Mouse (Mus musculus): ENCODE measurements around the gene Mpv17l2. TPM values are rescaled to one million over a fixed set of nuclear protein-coding genes. Genes with fewer than 3 reads are reported as not detected.

The Mpv17l2 gene
- polyA plus RNA-seq, 1 experiment = 199 TPM

DNA sequence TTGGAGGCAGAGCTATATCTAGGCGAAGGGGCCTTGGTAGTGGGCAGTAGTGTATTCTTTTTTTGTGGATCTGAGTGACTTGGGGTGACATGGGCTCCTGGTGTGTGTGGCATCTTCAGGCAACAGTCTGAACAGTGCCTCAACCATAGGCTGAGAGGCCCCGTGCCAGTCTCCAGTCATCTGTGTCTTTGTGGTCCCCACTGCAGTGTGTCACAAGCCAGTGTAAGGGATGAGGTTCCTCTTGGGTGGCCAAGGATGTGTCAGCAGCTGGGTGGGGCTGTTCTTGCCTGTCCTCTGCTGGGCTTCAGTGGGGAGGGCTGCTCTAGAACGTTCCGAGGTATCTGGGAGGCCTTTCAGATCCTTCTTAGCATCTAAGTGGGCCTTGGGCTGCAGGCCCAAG lies 29.8 kb downstream of the Mpv17l2 start:
- no peak for TF ChIP-seq GATA1 (IDR thresholded peaks at IDR 0.05; ENCODE audit: low read length)

DNA sequence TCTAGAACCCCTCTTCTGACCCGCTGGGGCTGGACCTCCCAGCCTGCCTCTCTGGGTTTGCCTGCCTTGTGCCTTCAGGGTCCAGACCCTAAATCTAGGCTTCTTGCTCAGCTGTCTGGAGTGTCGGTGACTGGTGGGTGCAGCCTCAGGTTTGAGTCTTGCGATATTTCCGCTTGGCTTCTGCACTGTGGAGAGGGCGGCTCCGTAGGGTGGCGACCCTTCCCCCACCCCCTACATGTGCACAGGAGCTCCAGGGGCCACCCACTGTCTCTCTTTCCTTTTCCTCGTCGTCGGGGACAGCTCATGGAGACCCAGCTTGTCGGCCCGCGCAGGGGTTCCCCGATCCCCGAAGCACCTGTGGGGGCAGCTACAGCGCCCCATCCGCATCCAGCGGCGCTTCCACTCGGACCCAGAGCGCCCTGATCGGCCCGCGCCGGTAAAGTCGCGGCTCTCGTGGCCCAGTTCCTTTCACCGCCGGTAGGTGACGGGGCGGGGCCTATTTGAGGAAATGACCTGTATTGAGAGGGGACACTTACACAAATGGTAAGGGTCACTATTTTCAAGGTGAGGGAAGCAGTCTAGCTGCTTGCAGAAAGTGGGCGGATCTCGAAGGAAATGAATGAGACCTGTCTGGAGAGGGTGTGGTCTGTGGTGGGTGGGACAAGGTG lies 30.8 kb downstream of the Mpv17l2 start:
- TF ChIP-seq GATA1 (IDR thresholded peaks at IDR 0.05; ENCODE audit: low read length) = no peak

DNA sequence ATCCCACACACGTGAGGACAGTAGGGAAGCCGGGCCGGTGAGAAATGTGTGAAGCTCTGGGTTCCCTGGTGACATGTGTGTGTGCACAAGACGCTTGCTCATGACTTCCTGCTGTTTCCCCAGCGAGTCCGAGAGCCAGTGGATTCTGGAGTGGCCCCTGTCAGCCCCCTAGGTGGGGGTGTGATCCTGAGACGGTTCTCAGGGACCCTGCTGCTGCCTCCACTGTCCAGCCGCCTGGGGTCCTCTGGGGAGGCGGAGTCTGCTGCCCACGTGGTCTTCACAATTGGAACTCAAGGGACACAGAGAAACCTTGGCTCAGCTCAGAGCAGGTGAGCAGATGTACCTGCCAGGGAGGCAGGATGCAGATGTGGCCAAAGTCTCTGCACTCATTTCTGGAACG lies 34.0 kb downstream of the Mpv17l2 start:
- no peak for TF ChIP-seq GATA1 (IDR thresholded peaks at IDR 0.05; ENCODE audit: low read length)

DNA sequence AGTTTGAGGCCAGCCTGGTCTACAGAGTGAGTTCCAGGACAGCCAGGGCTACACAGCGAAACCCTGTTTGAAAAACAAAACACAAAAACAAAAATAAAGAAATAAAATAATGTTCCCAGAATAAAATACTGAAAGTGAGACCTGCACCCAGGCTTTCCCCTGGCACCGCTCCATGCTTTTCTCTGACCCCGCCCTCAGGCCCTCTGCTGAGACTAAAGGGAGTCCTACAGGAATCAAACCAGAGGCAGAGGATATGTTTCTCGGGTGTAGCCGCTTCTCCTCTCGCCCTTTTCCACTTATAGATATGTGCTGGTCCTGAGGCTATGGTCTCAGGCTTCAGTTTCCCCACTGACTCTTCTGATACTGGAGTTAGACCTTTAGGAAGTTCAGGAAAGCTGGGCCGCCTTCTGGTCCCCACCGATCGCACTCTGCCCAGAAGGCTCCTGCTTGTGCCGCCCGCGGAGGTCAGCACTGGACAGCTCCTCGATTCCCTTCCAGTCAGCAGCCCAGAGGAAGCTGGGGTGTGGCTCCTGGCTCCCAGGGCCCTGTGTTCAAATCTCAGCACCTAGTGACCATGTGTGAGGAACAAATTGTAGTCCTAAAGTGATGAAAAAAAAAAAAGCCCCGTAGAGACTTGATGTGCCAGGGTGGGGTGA lies 34.8 kb downstream of the Mpv17l2 start:
- TF ChIP-seq GATA1 (IDR thresholded peaks at IDR 0.05; ENCODE audit: low read length) = no peak

DNA sequence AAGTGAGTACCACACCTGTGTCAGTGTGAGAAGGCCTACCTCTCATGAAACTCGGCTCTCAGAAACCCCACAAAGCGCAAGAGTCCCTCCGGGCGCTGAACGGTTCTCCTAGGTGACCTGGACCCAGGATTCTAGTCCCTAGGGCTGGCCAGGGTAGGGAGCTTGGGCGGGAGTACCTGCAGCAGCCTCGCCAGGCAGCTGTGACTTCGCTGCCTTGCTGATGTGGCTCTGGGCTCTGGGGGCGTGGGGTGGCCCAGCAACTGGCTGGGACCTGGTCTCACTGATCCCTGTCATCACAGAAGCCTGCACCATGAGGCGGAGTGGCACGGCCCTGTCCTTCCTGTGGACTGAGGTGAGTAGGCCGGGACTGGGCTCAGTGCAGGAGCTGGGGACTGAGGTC lies 36.5 kb downstream of the Mpv17l2 start:
- TF ChIP-seq GATA1 (IDR thresholded peaks at IDR 0.05; ENCODE audit: low read length) = no peak

DNA sequence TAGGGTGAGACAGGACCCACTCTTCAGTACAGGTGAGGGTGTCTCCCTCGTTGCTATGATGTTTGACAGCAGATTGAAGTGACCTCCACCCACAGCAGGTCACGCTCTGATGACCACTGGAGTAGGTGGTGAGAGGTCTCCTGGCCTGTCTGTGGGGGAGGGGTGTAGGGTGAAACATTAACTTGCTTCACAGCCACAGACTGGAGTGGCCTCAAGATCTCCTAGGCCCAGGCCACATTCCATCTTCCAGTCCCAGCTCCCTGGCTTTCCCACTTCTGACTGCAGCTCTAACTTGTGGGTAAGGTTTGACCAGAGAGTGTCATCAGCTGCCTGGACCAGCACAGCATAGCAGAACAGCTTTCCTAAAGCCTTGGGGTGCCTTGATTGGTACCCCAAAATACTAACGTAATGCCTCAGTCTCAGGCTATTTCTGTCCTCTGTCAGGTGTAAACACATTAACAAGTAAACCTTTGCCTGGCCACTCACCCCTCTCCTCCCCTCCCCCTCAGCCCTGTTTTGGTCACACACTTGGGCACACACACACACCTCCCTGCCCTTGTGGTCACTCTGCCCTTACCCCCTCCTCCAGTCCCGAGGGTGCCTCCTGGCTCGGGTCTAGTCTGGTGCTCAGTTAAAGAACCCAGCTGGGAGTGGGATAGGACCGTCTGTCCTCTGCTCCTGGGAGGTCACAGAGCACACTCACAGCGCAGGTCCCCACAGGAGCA lies 37.1 kb downstream of the Mpv17l2 start, which contains the start of gene Pde4c:
Gene Pde4c, plus strand, starts transcription at position 235 of the 725 bp plus-strand sequence.
- TF ChIP-seq GATA1 (IDR thresholded peaks at IDR 0.05; ENCODE audit: low read length) = no peak

DNA sequence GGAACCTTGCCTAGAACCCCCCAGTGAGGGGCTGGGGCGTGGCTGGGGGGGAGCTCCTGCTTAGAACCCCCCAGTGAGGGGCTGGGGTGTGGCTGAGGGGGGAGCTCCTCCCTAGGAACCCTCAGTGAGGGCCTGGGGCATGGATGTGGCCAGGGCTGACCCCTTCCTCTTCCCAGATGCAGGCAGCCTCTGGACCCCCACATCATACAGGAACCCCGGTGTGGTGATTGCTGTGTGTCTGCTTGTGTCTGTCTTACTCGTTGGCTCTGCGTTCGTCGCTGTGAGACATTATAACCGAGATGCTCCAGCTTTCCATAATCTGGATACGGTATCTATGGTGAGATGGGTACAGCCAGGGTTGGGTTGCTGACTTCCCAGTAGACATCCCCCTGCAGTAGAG lies 39.1 kb downstream of the Mpv17l2 start:
- TF ChIP-seq GATA1 (IDR thresholded peaks at IDR 0.05; ENCODE audit: low read length) = no peak

DNA sequence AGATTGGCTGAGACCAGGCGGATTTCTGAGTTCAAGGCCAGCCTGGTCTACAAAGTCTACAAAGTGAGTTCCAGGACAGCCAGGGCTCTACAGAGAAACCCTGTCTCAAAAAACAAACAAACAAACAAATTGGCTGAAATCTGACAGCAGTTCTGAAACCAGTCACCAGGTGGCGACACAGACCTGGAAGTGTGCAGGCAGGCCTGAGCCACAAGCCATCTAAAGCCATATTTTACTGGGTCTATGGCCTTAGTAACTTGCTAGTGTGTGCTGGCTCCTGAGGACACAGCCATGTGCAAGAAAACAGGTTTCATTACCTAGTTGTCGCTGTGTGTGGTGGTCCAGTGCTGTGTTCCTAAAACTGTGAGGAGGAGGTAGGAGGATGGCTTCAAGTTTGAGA lies 40.0 kb downstream of the Mpv17l2 start:
- no peak for TF ChIP-seq GATA1 (IDR thresholded peaks at IDR 0.05; ENCODE audit: low read length)

DNA sequence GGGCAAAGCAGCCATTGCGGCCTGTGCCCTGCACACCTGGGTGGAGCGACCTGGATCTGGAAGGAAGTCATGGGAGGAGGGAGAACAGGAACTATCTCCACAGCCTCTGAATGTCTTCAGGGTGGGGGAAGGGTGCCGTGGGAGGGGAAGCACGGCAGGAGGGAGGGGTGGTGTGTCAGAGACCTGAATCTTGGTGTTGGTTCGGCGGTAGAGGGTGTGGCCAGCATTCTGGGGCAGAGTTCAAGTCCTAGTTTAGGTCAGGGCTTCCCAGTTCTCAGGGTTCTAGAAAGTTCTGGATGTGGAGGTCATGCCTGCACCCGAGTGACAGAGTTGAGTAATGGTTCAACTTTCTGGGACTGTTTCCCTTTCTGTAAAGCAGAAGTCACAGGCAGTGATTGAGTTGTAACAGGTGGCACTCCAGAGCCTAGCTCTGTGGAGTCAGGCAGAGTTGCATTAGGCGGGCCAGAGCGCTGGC lies 40.9 kb downstream of the Mpv17l2 start:
- TF ChIP-seq GATA1 (IDR thresholded peaks at IDR 0.05; ENCODE audit: low read length) = no peak

DNA sequence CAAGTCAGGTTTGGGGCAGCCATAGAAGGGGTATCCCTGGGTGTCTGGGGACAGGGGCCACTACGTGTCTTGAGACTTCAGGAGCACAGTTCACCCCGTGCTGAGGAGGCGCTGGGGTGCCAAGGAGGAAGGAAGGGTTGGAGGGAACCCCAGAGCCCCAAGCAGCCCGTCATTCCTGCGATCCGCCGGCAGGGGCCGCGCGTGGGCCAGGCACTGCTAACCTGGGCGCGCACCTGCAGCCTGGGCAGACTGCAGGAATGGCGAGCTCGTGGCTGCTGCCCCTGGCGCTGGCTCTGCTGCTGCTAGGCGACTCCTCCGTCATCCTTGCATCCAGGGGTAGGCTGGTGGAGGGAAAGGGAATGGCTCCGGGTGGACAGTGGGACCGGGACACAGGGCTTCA lies 42.4 kb downstream of the Mpv17l2 start, which contains the start of gene Gm3336:
Gene Gm3336, plus strand, starts transcription at position 247 of the 400 bp plus-strand sequence.
- TF ChIP-seq GATA1 (IDR thresholded peaks at IDR 0.05; ENCODE audit: low read length) = no peak

DNA sequence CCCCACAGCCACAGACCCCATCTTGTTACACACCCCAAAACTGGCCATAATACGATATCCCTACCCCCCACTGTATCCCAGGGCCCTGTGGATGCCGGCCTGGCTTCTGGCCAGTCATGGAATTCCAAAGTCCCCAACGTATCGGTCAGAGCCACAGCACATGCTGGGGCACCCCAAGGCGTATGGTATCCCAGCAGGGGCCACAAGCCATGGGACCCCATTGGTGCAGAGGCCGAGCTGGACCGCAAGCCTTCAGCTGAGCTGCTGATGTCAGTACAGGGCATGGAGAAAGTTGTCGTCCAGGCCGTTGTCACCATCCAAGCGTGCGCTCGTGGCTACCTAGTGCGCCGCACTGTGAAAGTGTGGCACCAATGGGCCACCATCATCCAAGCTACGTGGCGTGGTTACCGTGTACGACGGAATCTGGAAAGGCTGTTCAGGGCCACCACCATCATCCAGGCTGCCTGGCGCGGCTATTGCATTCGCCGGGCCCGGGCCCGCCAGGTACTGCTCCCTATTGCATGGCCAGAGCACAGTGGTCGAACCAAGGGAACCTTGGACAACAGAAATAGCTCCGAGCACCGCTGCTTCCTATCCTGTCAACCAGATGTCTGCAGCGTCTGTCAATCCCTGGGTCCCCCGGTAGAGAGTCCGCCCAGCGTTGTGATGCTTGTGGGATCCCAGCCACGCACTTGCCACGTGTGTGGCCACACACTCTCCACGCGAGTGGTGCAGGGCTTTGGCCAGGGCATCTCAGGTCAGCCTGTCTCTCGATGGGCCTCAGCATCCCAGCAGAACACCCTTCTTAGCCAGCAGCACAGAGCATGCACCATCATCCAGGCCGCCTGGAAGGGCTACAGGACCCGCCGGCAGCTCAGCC lies 44.0 kb downstream of the Mpv17l2 start:
- no peak for TF ChIP-seq GATA1 (IDR thresholded peaks at IDR 0.05; ENCODE audit: low read length)

DNA sequence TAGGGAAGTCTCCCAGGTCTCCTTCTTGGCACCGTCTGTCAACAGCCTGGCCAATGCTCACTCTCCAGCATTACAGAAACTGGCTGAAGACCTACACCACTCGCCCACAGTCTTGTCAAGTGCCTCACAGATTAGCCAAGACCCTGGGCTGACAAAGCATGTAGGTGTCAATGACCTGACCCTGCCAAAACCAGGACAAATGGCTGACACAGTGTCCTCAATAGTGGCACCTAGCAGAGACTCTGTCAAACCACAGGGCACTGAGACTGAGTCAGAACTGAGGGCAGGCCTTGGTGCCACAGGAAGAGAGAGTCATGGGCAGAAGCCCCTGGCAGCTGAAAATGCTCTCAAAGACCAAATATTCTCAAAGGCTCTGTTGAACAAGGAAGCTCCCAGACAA lies 45.7 kb downstream of the Mpv17l2 start:
- no peak for TF ChIP-seq GATA1 (IDR thresholded peaks at IDR 0.05; ENCODE audit: low read length)

DNA sequence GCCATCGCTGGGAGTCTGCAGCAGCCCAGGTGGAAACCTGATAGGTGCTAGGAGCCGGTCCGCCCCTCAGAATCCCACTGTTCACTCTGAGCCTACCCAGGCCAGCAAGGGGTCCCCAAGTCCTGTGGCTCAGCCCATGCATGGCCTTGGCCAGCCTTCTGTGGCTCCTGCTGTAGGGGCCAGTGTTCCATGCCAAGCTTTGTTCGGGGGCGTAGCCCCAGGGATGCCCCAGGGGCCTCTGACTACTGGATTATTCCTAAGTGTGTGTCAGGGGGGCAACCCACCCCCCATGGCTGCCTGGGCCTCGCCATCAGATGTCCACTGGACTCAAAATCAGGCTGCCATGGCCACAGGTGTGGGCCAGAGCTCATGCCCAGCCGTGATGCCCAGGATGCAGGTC lies 46.8 kb downstream of the Mpv17l2 start:
- TF ChIP-seq GATA1 (IDR thresholded peaks at IDR 0.05; ENCODE audit: low read length) = no peak

DNA sequence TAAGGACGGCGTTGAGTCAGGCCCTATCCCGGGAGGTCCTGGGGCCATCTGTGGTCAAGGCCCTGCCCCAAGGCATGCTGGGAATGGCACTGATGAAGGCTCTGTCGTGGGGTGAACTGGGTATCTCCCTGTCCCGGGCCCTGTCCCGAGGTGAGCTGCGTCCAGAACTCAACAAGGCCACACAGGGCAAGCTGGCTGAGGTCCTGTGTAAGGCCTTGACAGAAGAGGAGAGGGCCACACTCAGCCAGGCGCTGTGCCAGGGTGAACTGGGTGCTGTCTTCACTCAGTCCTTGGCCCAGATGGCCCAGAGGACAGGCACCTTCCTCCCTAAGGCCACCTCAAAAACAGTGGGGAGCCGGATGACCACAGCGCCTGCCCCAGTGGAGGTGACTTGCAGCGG lies 49.7 kb downstream of the Mpv17l2 start:
- TF ChIP-seq GATA1 (IDR thresholded peaks at IDR 0.05; ENCODE audit: low read length) = no peak

DNA sequence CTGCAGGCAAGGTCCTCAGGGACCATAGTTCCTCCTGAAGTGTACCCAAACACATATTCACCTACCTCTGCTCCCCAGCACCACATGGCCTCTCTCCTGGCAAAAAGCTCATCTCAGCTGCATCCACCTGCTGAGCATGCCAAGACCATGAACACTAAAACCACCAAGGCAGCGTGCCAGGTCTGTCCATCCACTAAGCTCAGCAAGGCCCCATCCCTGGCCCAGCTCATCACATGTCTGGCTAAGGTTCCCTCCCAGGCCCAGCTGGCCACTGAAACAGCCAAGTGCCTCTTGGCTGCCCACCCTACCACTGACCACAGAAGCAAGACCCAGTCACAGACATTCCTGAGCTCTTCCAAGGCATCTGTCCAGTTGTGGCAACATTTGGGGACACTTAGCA lies 50.5 kb downstream of the Mpv17l2 start:
- TF ChIP-seq GATA1 (IDR thresholded peaks at IDR 0.05; ENCODE audit: low read length) = no peak

Measured in G1E-ER4 (cell line).